Mouse (Mus musculus): ENCODE results near the gene Pdk1. TPM values are rescaled to one million over a fixed set of nuclear protein-coding genes. Genes with fewer than 3 reads are reported as not detected.

The Pdk1 gene
- total and polyA plus RNA-seq, 2 experiments from 2014 or later, result 18.9 to 51.8 TPM

DNA sequence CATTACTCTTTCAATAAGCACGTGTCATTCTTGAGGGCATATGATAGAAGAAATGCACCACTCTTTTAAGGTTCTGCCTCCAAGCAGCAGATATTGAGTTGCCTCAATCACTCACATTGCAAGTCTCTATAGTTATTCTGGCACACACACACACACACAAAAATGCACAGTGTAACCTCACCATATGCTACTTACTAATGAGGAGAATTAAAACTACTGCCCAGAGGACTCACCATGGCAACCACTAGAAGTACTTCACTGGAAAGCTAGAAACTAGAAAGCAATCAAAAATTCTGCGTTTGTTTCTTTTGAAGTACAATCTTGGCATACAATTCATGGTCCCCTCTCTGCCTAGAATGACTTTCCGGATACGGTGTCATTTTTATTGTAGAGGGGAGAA lies 78.2 kb downstream of the Pdk1 start:
- WGBS, result 60% methylated on average over 4 of the region's 4 CpGs
- H3K4me3 ChIP-seq (ENCODE audit: low read depth, low read length), result no peak overlapping the region
- DNase-seq (ENCODE audit: low spot score) (peak; percentile 36), ATAC-seq (ENCODE audit: low FRiP score) (no peak)
- no peak overlapping the region for H3K27ac ChIP-seq (ENCODE audit: low read depth, low read length)
- no peaks in the 10 kb centered on the region for H3K4me1 ChIP-seq (ENCODE audit: insufficient read depth, low read length)
- H3K4me2 ChIP-seq (ENCODE audit: low read depth, low read length, poor library complexity, severe bottlenecking), result no peak overlapping the region
- no peaks in the 10 kb centered on the region for H3K9me3 ChIP-seq (ENCODE audit: low read length)
- no peaks in the 10 kb centered on the region for H3K36me3 ChIP-seq (ENCODE audit: insufficient read depth, low read length)
- TF ChIP-seq CTCF (IDR thresholded peaks at IDR 0.05), result no peak
- no peak overlapping the region for H3K9ac ChIP-seq (replicated peaks; ENCODE audit: low read length, poor library complexity, severe bottlenecking)
- H3K27me3 ChIP-seq (ENCODE audit: insufficient read depth, low read length), result no peaks in the 10 kb centered on the region

Other genes starting within 250 kb of the Pdk1 start
- 38.9 and 41.5 TPM in 2 replicates for gene Itga6, start 127.6 kb upstream of the Pdk1 start, total RNA-seq (2014; rRNA removed)
- gene Itga6, start 127.6 kb upstream of the Pdk1 start, polyA plus RNA-seq (2015; fragmentation: Nextera tagmentation; extraction: Ambion mirVana), result 14.5 and 16.0 TPM in 2 replicates
- 66.0 and 78.6 TPM in 2 replicates for gene Rapgef4, start 108.0 kb downstream of the Pdk1 start, total RNA-seq (2014; rRNA removed)
- gene Rapgef4, start 108.0 kb downstream of the Pdk1 start, polyA plus RNA-seq (2015; fragmentation: Nextera tagmentation; extraction: Ambion mirVana), result 44.6 and 48.5 TPM in 2 replicates